8 mouse cellular contexts compared by ENCODE assay signal in the genomic region with DNA sequence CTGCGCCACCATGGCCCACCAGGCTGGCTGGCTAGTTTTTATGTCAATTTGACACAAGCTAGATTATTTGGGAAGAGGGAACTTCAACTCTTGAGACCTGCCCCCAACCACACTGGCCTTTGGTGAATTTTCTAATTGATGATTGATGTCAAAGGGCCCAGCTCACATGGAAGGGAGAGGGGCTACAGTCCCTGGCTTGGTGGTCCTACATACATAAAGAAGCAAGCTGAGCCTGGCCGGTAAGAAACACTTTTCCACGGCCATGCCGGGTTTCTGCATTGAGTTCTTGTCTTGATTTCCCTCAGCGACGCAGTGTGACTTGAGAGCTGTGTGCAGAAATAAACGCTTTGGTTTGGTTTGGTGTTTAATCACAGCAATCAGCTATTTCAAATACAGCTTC. TPM values are rescaled to one million over a fixed set of nuclear protein-coding genes. Genes with fewer than 3 reads are reported as not detected.
DNase-seq lines count a peak whose midpoint lies in the region; ATAC-seq lines count a peak whose summit lies in the region.

No protein-coding gene starts in this region.

- H3K36me3 ChIP-seq in heart, embryonic 14.5 days (ENCODE audit: control insufficient read depth, insufficient read depth, low read length): no peaks in the 10 kb centered on the region
- H3K36me3 ChIP-seq in embryonic facial prominence, embryonic 10.5 days (replicated peaks): no peaks in the 10 kb centered on the region
- no peaks in the 10 kb centered on the region for H3K36me3 ChIP-seq in hindbrain, embryonic 11.5 days (ENCODE audit: control insufficient read depth, insufficient read depth, low read length)
- no peaks in the 10 kb centered on the region for H3K36me3 ChIP-seq in midbrain, embryonic 12.5 days

- no peak for ATAC-seq in heart, embryonic 14.5 days (ENCODE audit: insufficient number of reproducible peaks, insufficient read depth, low FRiP score, low read depth)
- ATAC-seq in hindbrain, embryonic 11.5 days (ENCODE audit: low FRiP score): no peak
- no peak for ATAC-seq in midbrain, embryonic 12.5 days (ENCODE audit: low FRiP score, low read depth)

- H3K27me3 ChIP-seq in heart, embryonic 14.5 days (ENCODE audit: control insufficient read depth, insufficient read depth, low read length): no peaks in the 10 kb centered on the region
- H3K27me3 ChIP-seq in embryonic facial prominence, embryonic 10.5 days (replicated peaks; ENCODE audit: low read depth, poor library complexity, severe bottlenecking): no peaks in the 10 kb centered on the region
- no peaks in the 10 kb centered on the region for H3K27me3 ChIP-seq in hindbrain, embryonic 11.5 days (ENCODE audit: control insufficient read depth, insufficient read depth, low read length)
- 0 out of 2 replicates have a peak, but pooled peaks cover 2% of the 10 kb centered on the region for H3K27me3 ChIP-seq in midbrain, embryonic 12.5 days

- DNase-seq in heart, adult 18-20 months: no peak
- no peak for DNase-seq in embryonic facial prominence, embryonic 10.5 days (ENCODE audit: low spot score)
- no peak for DNase-seq in hindbrain, embryonic 11.5 days (ENCODE audit: low spot score)
- DNase-seq in spleen, postnatal 36 days (ENCODE audit: low spot score in 2 of 2): no peak
- DNase-seq in right cerebral cortex, postnatal 4 days: no peak
- DNase-seq in adrenal gland, adult 2 months: no peak

- peak overlapping the region in 1 of 2 experiments; percentile 89; a peak in 3 of 4 replicates for H3K4me3 ChIP-seq in heart, embryonic 14.5 days (ENCODE audit: control insufficient read depth in 1 of 2, insufficient read depth in 1 of 2, low read depth in 1 of 2, low read length in 2 of 2)
- peak overlapping the region; percentile 87 for H3K4me3 ChIP-seq in embryonic facial prominence, embryonic 10.5 days
- H3K4me3 ChIP-seq in hindbrain, embryonic 11.5 days (ENCODE audit: low read depth, low read length): peak overlapping the region; percentile 73; the same call in 1 of the 2 replicates
- peak overlapping the region; percentile 70; the same call in 1 of the 2 replicates for H3K4me3 ChIP-seq in midbrain, embryonic 12.5 days

- peak overlapping the region; percentile 87 for H3K4me2 ChIP-seq in heart, embryonic 14.5 days (ENCODE audit: low read length)
- H3K4me2 ChIP-seq in hindbrain, embryonic 11.5 days (replicated peaks; ENCODE audit: low read depth, low read length): no peak overlapping the region; the same call in 1 of the 2 replicates
- peak overlapping the region; percentile 71 for H3K4me2 ChIP-seq in midbrain, embryonic 12.5 days (replicated peaks)

- H3K9ac ChIP-seq in heart, embryonic 14.5 days (ENCODE audit: low read length): peak overlapping the region; percentile 88
- H3K9ac ChIP-seq in hindbrain, embryonic 11.5 days (ENCODE audit: low read depth, low read length): no peak overlapping the region; the same call in none of the 2 replicates
- H3K9ac ChIP-seq in midbrain, embryonic 12.5 days (replicated peaks): no peak overlapping the region

- peak overlapping the region in 1 of 2 experiments; percentile 99; a peak in 2 of 4 replicates for H3K27ac ChIP-seq in heart, embryonic 14.5 days (replicated peaks in 1 of 2; ENCODE audit: control insufficient read depth in 1 of 2, insufficient read depth in 1 of 2, low read depth in 2 of 2, low read length in 2 of 2)
- H3K27ac ChIP-seq in embryonic facial prominence, embryonic 10.5 days (replicated peaks): peak overlapping the region; percentile 97; the same call in 1 of the 2 replicates
- no peak overlapping the region for H3K27ac ChIP-seq in hindbrain, embryonic 11.5 days (ENCODE audit: low read depth, low read length)
- no peak overlapping the region for H3K27ac ChIP-seq in midbrain, embryonic 12.5 days (replicated peaks)

- H3K9me3 ChIP-seq in heart, embryonic 14.5 days (ENCODE audit: control insufficient read depth, low read length): no peaks in the 10 kb centered on the region
- H3K9me3 ChIP-seq in embryonic facial prominence, embryonic 10.5 days: no peaks in the 10 kb centered on the region
- H3K9me3 ChIP-seq in hindbrain, embryonic 11.5 days (ENCODE audit: control insufficient read depth, low read length): no peaks in the 10 kb centered on the region
- H3K9me3 ChIP-seq in midbrain, embryonic 12.5 days: no peaks in the 10 kb centered on the region

- peaks cover 9 to 20% of the 10 kb centered on the region in 2 experiments for H3K4me1 ChIP-seq in heart, embryonic 14.5 days (ENCODE audit: control insufficient read depth in 2 of 2, insufficient read depth in 2 of 2, low read length in 2 of 2)
- peaks cover 42% of the 10 kb centered on the region for H3K4me1 ChIP-seq in embryonic facial prominence, embryonic 10.5 days
- 0 out of 2 replicates have a peak, but pooled peaks cover 2% of the 10 kb centered on the region for H3K4me1 ChIP-seq in hindbrain, embryonic 11.5 days (replicated peaks; ENCODE audit: control insufficient read depth, insufficient read depth, low read length)
- peaks cover 25% of the 10 kb centered on the region for H3K4me1 ChIP-seq in midbrain, embryonic 12.5 days

- 55% methylated on average over 7 of the region's 7 CpGs for WGBS in heart, embryonic 14.5 days
- WGBS in embryonic facial prominence, embryonic 10.5 days: 53% methylated on average over 7 of the region's 7 CpGs
- 67% methylated on average over 7 of the region's 7 CpGs for WGBS in hindbrain, embryonic 11.5 days
- 64% methylated on average over 7 of the region's 7 CpGs for WGBS in midbrain, embryonic 12.5 days

RNA-seq across cellular contexts. Expression of a gene that starts 1.3 kb away (rescaled TPM):
- 26.7 and 27.0 TPM in 2 replicates for polyA plus RNA-seq in heart, embryonic 14.5 days (2014; fragmentation: Nextera tagmentation; extraction: Ambion mirVana)
- total RNA-seq in heart, adult 18-20 months (2021): 10 to 100 TPM; 36.7 to 37.1 TPM
- 45.1 and 54.5 TPM in 2 replicates for polyA plus RNA-seq in embryonic facial prominence, embryonic 10.5 days (2016; fragmentation: Nextera tagmentation; extraction: Ambion mirVana)
- 18.5 and 23.5 TPM in 2 replicates for polyA plus RNA-seq in hindbrain, embryonic 11.5 days (2014; fragmentation: Nextera tagmentation; extraction: Ambion mirVana)
- polyA plus RNA-seq in midbrain, embryonic 12.5 days (2016; fragmentation: Nextera tagmentation; extraction: Ambion mirVana): 15.6 and 19.4 TPM in 2 replicates
- 10 to 100 TPM; 55.3 to 72.0 TPM for total RNA-seq in adrenal gland, adult 2 months (2021)
- polyA plus RNA-seq in adrenal gland, adult 2 months (2012; rRNA removed): 15.3 and 16.3 TPM in 2 replicates
